7 mouse cellular contexts compared by ENCODE assay signal in genomic region chr7:92874761-92875408, GRCm38 (mm10). TPM values are rescaled to one million over a fixed set of nuclear protein-coding genes. Genes with fewer than 3 reads are reported as not detected.
DNase-seq lines count a peak whose midpoint lies in the region; ATAC-seq lines count a peak whose summit lies in the region.

No protein-coding gene starts in this region.

- peaks cover 12% of the 10 kb centered on the region for H3K4me1 ChIP-seq in intestine, embryonic 16.5 days (ENCODE audit: control insufficient read depth, insufficient read depth, low read length)
- peaks cover 17% of the 10 kb centered on the region for H3K4me1 ChIP-seq in midbrain, embryonic 11.5 days (ENCODE audit: control insufficient read depth, insufficient read depth, low read length)

- intact Hi-C loops in gastrocnemius, postnatal 36 days (cut with DNase I): loop anchor here (2.0 to 5.0 kb wide), 2 partner anchors 18 to 87 kb away; no protein-coding TSS in a partner anchor
- intact Hi-C loops in left cerebral cortex, postnatal 36 days (cut with DNase I): loop anchor here (2.0 to 5.0 kb wide), 5 partner anchors 24 to 238 kb away; partner anchors contain the start of genes Ankrd42 and Pcf11

- H3K36me3 ChIP-seq in intestine, embryonic 16.5 days (ENCODE audit: control insufficient read depth, insufficient read depth, low read length): no peaks in the 10 kb centered on the region
- no peaks in the 10 kb centered on the region for H3K36me3 ChIP-seq in midbrain, embryonic 11.5 days (ENCODE audit: control insufficient read depth, insufficient read depth, low read length)

- peak overlapping the region; percentile 87 for H3K4me2 ChIP-seq in intestine, embryonic 16.5 days (ENCODE audit: low read depth, low read length)
- H3K4me2 ChIP-seq in midbrain, embryonic 11.5 days: peak overlapping the region; percentile 71

- DNase-seq in adrenal gland, adult 2 months: peak; percentile 93
- peak; percentile 88 for DNase-seq in embryo, embryonic 11.5 days (ENCODE audit: low read depth, low spot score)
- DNase-seq in gastrocnemius, postnatal 36 days: peak; percentile 80 to 85
- DNase-seq in left cerebral cortex, postnatal 36 days (ENCODE audit: low spot score in 2 of 2): peak; percentile 87 to 91
- peak; percentile 98 for DNase-seq in midbrain, embryonic 11.5 days (ENCODE audit: low spot score, missing footprints)
- DNase-seq in skeletal muscle tissue, adult 2 months (ENCODE audit: low read depth, low spot score): peak; percentile 90

- H3K4me3 ChIP-seq in intestine, embryonic 16.5 days (ENCODE audit: low read length): peak overlapping the region; percentile 73
- peak overlapping the region; percentile 62 for H3K4me3 ChIP-seq in midbrain, embryonic 11.5 days (ENCODE audit: low read depth, low read length)

- peak overlapping the region; percentile 99 for H3K27ac ChIP-seq in intestine, embryonic 16.5 days (ENCODE audit: low read length)
- H3K27ac ChIP-seq in midbrain, embryonic 11.5 days (ENCODE audit: low read depth, low read length): peak overlapping the region; percentile 93

- no peaks in the 10 kb centered on the region for H3K27me3 ChIP-seq in intestine, embryonic 16.5 days (replicated peaks; ENCODE audit: control insufficient read depth, insufficient read depth, low read length)
- no peaks in the 10 kb centered on the region for H3K27me3 ChIP-seq in midbrain, embryonic 11.5 days (ENCODE audit: control insufficient read depth, insufficient read depth, low read length)

- ATAC-seq in intestine, embryonic 16.5 days: peak; percentile 92
- peak; percentile 88 for ATAC-seq in midbrain, embryonic 11.5 days (ENCODE audit: low FRiP score)

- peak overlapping the region; percentile 84 for H3K9ac ChIP-seq in intestine, embryonic 16.5 days (ENCODE audit: low read depth, low read length)
- H3K9ac ChIP-seq in midbrain, embryonic 11.5 days (ENCODE audit: low read length): peak overlapping the region; percentile 86

- no peaks in the 10 kb centered on the region for H3K9me3 ChIP-seq in intestine, embryonic 16.5 days (ENCODE audit: control insufficient read depth, low read length)
- no peaks in the 10 kb centered on the region for H3K9me3 ChIP-seq in midbrain, embryonic 11.5 days (ENCODE audit: control insufficient read depth, low read length)

- WGBS in intestine, embryonic 16.5 days: under 1% methylated on average over 29 of the region's 29 CpGs
- 0% methylated on average over 28 of the region's 29 CpGs for WGBS in midbrain, embryonic 11.5 days

RNA-seq across cellular contexts. Expression of gene Prcp, which starts 0.6 kb away (rescaled TPM):
- 10 to 100 TPM; 11.2 to 11.3 TPM for total RNA-seq in adrenal gland, adult 2 months (2021)
- polyA plus RNA-seq in adrenal gland, adult 2 months (2012; rRNA removed): 14.0 and 16.3 TPM in 2 replicates
- total RNA-seq in gastrocnemius, postnatal 36 days (2021): 1 to 10 TPM; 4.2 to 4.7 TPM
- 22.8 and 25.3 TPM in 2 replicates for polyA plus RNA-seq in intestine, embryonic 16.5 days (2015; fragmentation: Nextera tagmentation; extraction: Ambion mirVana)
- total RNA-seq in left cerebral cortex, postnatal 36 days (2021): 10 to 100 TPM; 10.4 to 12.7 TPM
- 19.4 and 19.6 TPM in 2 replicates for polyA plus RNA-seq in midbrain, embryonic 11.5 days (2014; fragmentation: Nextera tagmentation; extraction: Ambion mirVana)

RNA-seq across cellular contexts. Expression of gene Ddias, which starts 0.8 kb away (rescaled TPM):
- 1 to 10 TPM in 1 of 2 experiments, under 1 TPM in 1; 0.45 to 1.1 TPM for total RNA-seq in adrenal gland, adult 2 months (2021)
- not detected in 2 replicates for polyA plus RNA-seq in adrenal gland, adult 2 months (2012; rRNA removed)
- total RNA-seq in gastrocnemius, postnatal 36 days (2021): under 1 TPM; 0.12 to 0.18 TPM
- polyA plus RNA-seq in intestine, embryonic 16.5 days (2015; fragmentation: Nextera tagmentation; extraction: Ambion mirVana): 8.7 and 9.2 TPM in 2 replicates
- under 1 TPM; 0.32 to 0.41 TPM for total RNA-seq in left cerebral cortex, postnatal 36 days (2021)
- polyA plus RNA-seq in midbrain, embryonic 11.5 days (2014; fragmentation: Nextera tagmentation; extraction: Ambion mirVana): 24.8 and 28.4 TPM in 2 replicates

Comparison
In these comparisons a context has a peak if more than half of its experiments do, and no peak if none do; other contexts are left out.
1. Peak in every context shown above with its lines: DNase-seq, ATAC-seq, H3K4me3 ChIP-seq and H3K27ac ChIP-seq.